Mouse (Mus musculus) heart, adult 8-10 months (tissue): Measurements from ENCODE around the gene Hk3. TPM values are rescaled to one million over a fixed set of nuclear protein-coding genes. Genes with fewer than 3 reads are reported as not detected.

Experiments
- DNase-seq: peaks from one replicate; pipeline ENCODE4 v3.0.0; 2022; ENCODE audit warnings: low spot score
- total RNA-seq, 4 experiments: library from RNA; stranded (reverse); gene quantifications; 2 replicates each; pipeline ENCODE4 v1.2.4; 2022

The Hk3 gene
- total RNA-seq, 4 experiments from 2014 or later: 0.83 to 1.1 (median 0.85) TPM

- no peak for DNase-seq
These were observed 19.1 kb downstream of the Hk3 start for GRCm38 (mm10) chr13:55002090-55002489.

GRCm38 (mm10) chr13:55000433-55000832 is 20.8 kb downstream of the Hk3 start:
- DNase-seq: no peak

- DNase-seq: no peak
These were observed 23.6 kb downstream of the Hk3 start for GRCm38 (mm10) chr13:54997568-54997967.

GRCm38 (mm10) chr13:54995161-54995560 is 26.0 kb downstream of the Hk3 start:
- no peak for DNase-seq

GRCm38 (mm10) chr13:54994576-54994975 is 26.6 kb downstream of the Hk3 start:
- no peak for DNase-seq

GRCm38 (mm10) chr13:54992215-54992614 is 29.0 kb downstream of the Hk3 start:
- no peak for DNase-seq

- no peak for DNase-seq
These were observed 32.9 kb downstream of the Hk3 start for GRCm38 (mm10) chr13:54988181-54988760.

- DNase-seq: no peak
These were observed 33.8 kb downstream of the Hk3 start for GRCm38 (mm10) chr13:54987405-54987804.

- DNase-seq: no peak
These were observed 37.6 kb downstream of the Hk3 start for GRCm38 (mm10) chr13:54983614-54984013.

GRCm38 (mm10) chr13:54983001-54983400 is 38.2 kb downstream of the Hk3 start:
- DNase-seq: no peak

- no peak for DNase-seq
These were observed 40.2 kb downstream of the Hk3 start for GRCm38 (mm10) chr13:54980957-54981356.

GRCm38 (mm10) chr13:54978804-54979203 is 42.4 kb downstream of the Hk3 start:
- DNase-seq: no peak

GRCm38 (mm10) chr13:54975546-54975945 is 45.6 kb downstream of the Hk3 start:
- DNase-seq: no peak

GRCm38 (mm10) chr13:54970521-54971247 is 50.5 kb downstream of the Hk3 start:
- no peak for DNase-seq

- no peak for DNase-seq
These were observed 51.7 kb downstream of the Hk3 start for GRCm38 (mm10) chr13:54969513-54969912.

GRCm38 (mm10) chr13:54968636-54969035 is 52.5 kb downstream of the Hk3 start:
- no peak for DNase-seq

- DNase-seq: no peak
These were observed 53.7 kb downstream of the Hk3 start for GRCm38 (mm10) chr13:54967501-54967900.

GRCm38 (mm10) chr13:54965256-54965655 is 55.9 kb downstream of the Hk3 start:
- no peak for DNase-seq

- DNase-seq: no peak
These were observed 60.7 kb downstream of the Hk3 start for GRCm38 (mm10) chr13:54960491-54960890.

GRCm38 (mm10) chr13:54959842-54960241 is 61.3 kb downstream of the Hk3 start:
- no peak for DNase-seq

- no peak for DNase-seq
These were observed 62.0 kb downstream of the Hk3 start for GRCm38 (mm10) chr13:54959059-54959701.

GRCm38 (mm10) chr13:54957281-54957680 is 63.9 kb downstream of the Hk3 start:
- no peak for DNase-seq
